Mouse (Mus musculus): ENCODE results near the gene Tmem40. TPM values are rescaled to one million over a fixed set of nuclear protein-coding genes. Genes with fewer than 3 reads are reported as not detected.

Gene Tmem40
- total RNA-seq, 2 experiments from 2014 or later = 0.33 to 0.60 TPM

Small RNA genes within 50 kb of the gene (microRNA-seq; reads per million reads assigned to microRNA genes)
- gene Mir7660 (ENCODE audit: borderline number of aligned reads in 2 of 2) = 0 reads per million in 2 experiments

Other genes starting within 250 kb of the Tmem40 start
- 1 to 10 TPM; 7.9 to 10.0 TPM for gene Tsen2, start 217.7 kb downstream of the Tmem40 start, total RNA-seq (2021)
- gene Mkrn2os, start 169.8 kb downstream of the Tmem40 start, total RNA-seq (2021) = under 1 TPM; 0.47 to 0.79 TPM
- gene Mkrn2, start 160.5 kb downstream of the Tmem40 start, total RNA-seq (2021) = 10 to 100 TPM; 43.1 to 46.4 TPM
- gene Raf1, start 85.8 kb downstream of the Tmem40 start, total RNA-seq (2021) = 100 to 1,000 TPM; 113 to 115 TPM
- 10 to 100 TPM; 72.4 to 76.5 TPM for gene Cand2, start 12.1 kb upstream of the Tmem40 start, total RNA-seq (2021)
- 100 to 1,000 TPM; 621 to 649 TPM for gene Rpl32, start 46.3 kb upstream of the Tmem40 start, total RNA-seq (2021)
- under 1 TPM; 0.35 to 0.53 TPM for gene Efcab12, start 76.0 kb upstream of the Tmem40 start, total RNA-seq (2021)
- gene Mbd4, start 91.0 kb upstream of the Tmem40 start, total RNA-seq (2021) = 1 to 10 TPM; 1.2 TPM
- gene Ift122, start 91.1 kb upstream of the Tmem40 start, total RNA-seq (2021) = 1 to 10 TPM; 9.1 to 9.4 TPM
- gene Rho, start 169.3 kb upstream of the Tmem40 start, total RNA-seq (2021) = not detected
- not detected for gene H1foo, start 182.5 kb upstream of the Tmem40 start, total RNA-seq (2021)
- 10 to 100 TPM; 69.9 to 74.6 TPM for gene Plxnd1, start 232.6 kb upstream of the Tmem40 start, total RNA-seq (2021)